Mouse (Mus musculus) neural tube, embryonic 15.5 days (tissue): ENCODE results near the gene Mphosph6. TPM values are rescaled to one million over a fixed set of nuclear protein-coding genes. Genes with fewer than 3 reads are reported as not detected.

Source experiments
- ATAC-seq: fragments of 200-750 bp; cut with Nextera tagmentation; 2 replicates; pipeline ENCODE4 v1.8.0; 2017; ENCODE audit warnings: mild to moderate bottlenecking, moderate TSS enrichment, moderate library complexity; ENCODE audit not compliant: low FRiP score
- H3K27ac ChIP-seq: fragments of 300-500 bp; sonication (generic); replicated peaks from 2 replicates; pipeline ENCODE4 v1.5.1; 2015; ENCODE audit warnings: mild to moderate bottlenecking, inconsistent platforms
- H3K27me3 ChIP-seq: fragments of 300-500 bp; sonication (generic); replicated peaks from 2 replicates; pipeline ENCODE4 v1.6.1; 2015; ENCODE audit warnings: inconsistent platforms
- H3K36me3 ChIP-seq: fragments of 300-500 bp; sonication (generic); 2 replicates; pipeline ENCODE4 v1.6.1; 2015; ENCODE audit warnings: inconsistent platforms
- H3K4me1 ChIP-seq: fragments of 300-500 bp; sonication (generic); 2 replicates; pipeline ENCODE4 v1.6.1; 2015; ENCODE audit warnings: inconsistent platforms
- H3K4me2 ChIP-seq: fragments of 300-500 bp; sonication (generic); 2 replicates; pipeline ENCODE4 v1.6.1; 2015; ENCODE audit warnings: inconsistent platforms, mild to moderate bottlenecking, moderate library complexity
- H3K4me3 ChIP-seq: fragments of 300-500 bp; sonication (generic); replicated peaks from 2 replicates; pipeline ENCODE4 v1.5.1; 2015; ENCODE audit warnings: mild to moderate bottlenecking, inconsistent platforms
- H3K9ac ChIP-seq: fragments of 300-500 bp; sonication (generic); replicated peaks from 2 replicates; pipeline ENCODE4 v1.6.1; 2015; ENCODE audit warnings: mild to moderate bottlenecking, inconsistent platforms
- H3K9me3 ChIP-seq: fragments of 300-500 bp; sonication (generic); replicated peaks from 2 replicates; pipeline ENCODE4 v1.6.1; 2016; ENCODE audit warnings: inconsistent platforms
- WGBS: fragments of 180-500 bp; shearing (Covaris S2); methylation state at CpG from one replicate; pipeline ENCODE4 v1.1.7; 2015; ENCODE audit warnings: mixed read lengths; 5-methylcytosine and 5-hydroxymethylcytosine counted together
- polyA plus RNA-seq: library from polyadenylated mRNA; unstranded; fragments of >200 nt; fragmentation: Nextera tagmentation; extraction: Ambion mirVana; gene quantifications from 2 replicates; pipeline ENCODE4 v1.2.1, GENCODE M21; 2015

The Mphosph6 gene
- polyA plus RNA-seq, 1 experiment from 2014 or later: 32.9 TPM

DNA sequence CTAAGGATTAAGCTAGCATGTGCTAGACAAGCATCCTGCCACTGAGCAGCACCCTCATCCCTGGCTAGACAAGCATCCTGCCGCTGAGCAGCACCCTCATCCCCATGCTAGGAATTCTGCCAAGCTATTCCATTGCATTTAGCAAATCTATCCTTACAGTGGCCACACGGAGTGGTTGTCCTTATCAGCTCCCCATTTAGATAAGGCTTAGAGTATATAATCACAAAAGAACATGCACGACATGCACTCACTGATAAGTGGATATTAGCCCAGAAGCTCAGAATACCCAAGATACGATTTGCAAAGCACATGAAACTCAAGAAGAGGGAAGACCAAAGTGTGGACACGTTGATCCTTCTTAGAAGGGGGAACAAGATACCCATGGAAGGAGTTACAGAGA lies 35.8 kb downstream of the Mphosph6 start:
- H3K9me3 ChIP-seq: no peaks in the 10 kb centered on the region
- H3K27ac ChIP-seq: no peak overlapping the region
- H3K4me3 ChIP-seq: no peak overlapping the region
- H3K4me1 ChIP-seq: no peaks in the 10 kb centered on the region
- no peaks in the 10 kb centered on the region for H3K36me3 ChIP-seq
- no peak overlapping the region for H3K4me2 ChIP-seq
- WGBS: 85% methylated on average over 5 of the region's 5 CpGs
- H3K27me3 ChIP-seq: no peaks in the 10 kb centered on the region
- no peak for ATAC-seq
- no peak overlapping the region for H3K9ac ChIP-seq

DNA sequence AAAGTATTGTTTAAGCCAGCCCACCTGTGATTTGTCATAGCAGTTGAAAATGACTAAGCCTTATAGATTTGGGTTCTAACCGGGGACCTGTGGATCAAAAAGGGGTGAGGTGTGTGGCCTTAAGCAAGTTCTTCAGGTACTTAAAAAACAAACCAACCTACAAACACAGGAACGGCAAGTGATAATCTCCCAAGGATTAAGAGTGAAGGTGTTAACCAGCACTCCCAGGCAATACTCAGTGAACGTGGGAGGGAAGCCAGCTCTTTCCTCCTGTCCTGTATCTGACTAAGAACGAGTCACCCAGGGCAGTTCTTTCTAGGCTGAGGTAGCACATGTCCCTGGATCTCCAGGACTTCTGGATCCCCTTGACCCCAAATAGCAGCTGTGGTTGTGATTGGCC lies 37.1 kb downstream of the Mphosph6 start:
- no peak overlapping the region for H3K9ac ChIP-seq
- H3K4me2 ChIP-seq: no peak overlapping the region
- no peak for ATAC-seq
- H3K27ac ChIP-seq: no peak overlapping the region
- H3K9me3 ChIP-seq: no peaks in the 10 kb centered on the region
- no peaks in the 10 kb centered on the region for H3K4me1 ChIP-seq
- H3K4me3 ChIP-seq: no peak overlapping the region
- H3K36me3 ChIP-seq: no peaks in the 10 kb centered on the region
- H3K27me3 ChIP-seq: no peaks in the 10 kb centered on the region
- WGBS: 86% methylated on average over 4 of the region's 4 CpGs

- Histone ChIP-seq H3K9me3 (no peaks in the 10 kb centered on the region), H3K4me1 (no peaks in the 10 kb centered on the region), H3K27me3 (no peaks in the 10 kb centered on the region), H3K9ac (no peak overlapping the region), H3K4me3 (no peak overlapping the region), H3K4me2 (no peak overlapping the region), H3K27ac (no peak overlapping the region), H3K36me3 (no peaks in the 10 kb centered on the region)
- 92% methylated on average over 6 of the region's 6 CpGs for WGBS
- ATAC-seq: no peak
Measured at GRCm38 (mm10) chr8:117762776-117763175, 39.0 kb downstream of the Mphosph6 start.

DNA sequence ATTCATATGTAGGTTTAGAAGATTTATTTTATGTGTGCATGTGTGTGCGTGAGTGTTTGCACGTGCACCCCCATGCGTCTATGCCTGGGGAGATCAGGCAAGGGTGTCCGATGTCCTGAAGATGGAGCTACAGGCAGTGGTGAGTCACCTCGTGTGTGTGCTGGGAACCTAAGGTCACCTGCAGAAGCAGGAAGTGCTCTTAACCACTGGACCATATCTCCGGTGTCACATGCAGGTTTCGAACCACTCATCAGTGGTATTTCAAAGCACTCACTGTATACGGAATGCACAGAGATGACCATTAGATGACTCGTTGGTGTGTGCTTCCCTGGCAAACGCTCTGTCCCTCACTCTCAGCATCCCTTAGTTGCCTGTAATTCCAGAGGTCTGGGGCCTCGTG lies 43.8 kb downstream of the Mphosph6 start:
- Histone ChIP-seq H3K4me3 (no peak overlapping the region), H3K4me1 (no peaks in the 10 kb centered on the region), H3K27ac (no peak overlapping the region), H3K4me2 (no peak overlapping the region), H3K27me3 (no peaks in the 10 kb centered on the region), H3K36me3 (no peaks in the 10 kb centered on the region), H3K9me3 (no peaks in the 10 kb centered on the region), H3K9ac (no peak overlapping the region)
- WGBS: 80% methylated on average over 11 of the region's 11 CpGs
- no peak for ATAC-seq

DNA sequence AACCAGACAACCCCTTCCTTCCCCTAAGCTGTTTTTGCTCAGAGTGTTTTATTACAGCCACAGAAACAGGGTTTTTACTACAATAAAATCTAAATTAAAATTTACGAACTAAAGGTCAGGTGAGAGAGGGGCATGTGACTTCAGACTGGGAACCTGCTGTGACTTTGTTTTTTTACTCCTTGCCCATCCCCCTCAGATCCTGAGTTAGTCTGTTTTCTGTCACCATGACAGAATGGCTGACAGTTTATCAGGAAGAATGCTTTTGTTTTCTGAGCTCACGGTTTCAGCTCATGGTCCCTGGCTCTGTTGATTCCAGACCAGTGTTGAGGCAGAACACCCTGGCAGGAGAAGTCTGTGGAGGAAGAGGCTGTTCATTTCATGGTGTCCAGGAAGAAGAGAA lies 52.3 kb downstream of the Mphosph6 start:
- Histone ChIP-seq H3K4me3 (no peak overlapping the region), H3K4me1 (no peaks in the 10 kb centered on the region), H3K36me3 (no peaks in the 10 kb centered on the region), H3K9me3 (no peaks in the 10 kb centered on the region), H3K9ac (no peak overlapping the region), H3K27ac (no peak overlapping the region), H3K4me2 (no peak overlapping the region), H3K27me3 (no peaks in the 10 kb centered on the region)
- WGBS: 49% methylated on average over 2 of the region's 2 CpGs
- no peak for ATAC-seq

GRCm38 (mm10) chr8:117747886-117748730 lies 53.6 kb downstream of the Mphosph6 start:
- Histone ChIP-seq H3K36me3 (no peaks in the 10 kb centered on the region), H3K9ac (no peak overlapping the region), H3K4me3 (no peak overlapping the region), H3K9me3 (no peaks in the 10 kb centered on the region), H3K4me1 (no peaks in the 10 kb centered on the region), H3K27me3 (no peaks in the 10 kb centered on the region), H3K4me2 (no peak overlapping the region), H3K27ac (no peak overlapping the region)
- no peak for ATAC-seq
- whole genome bisulfite sequencing: 76% methylated on average over 8 of the region's 9 CpGs

- no peak overlapping the region for H3K27ac ChIP-seq
- H3K36me3 ChIP-seq: no peaks in the 10 kb centered on the region
- 59% methylated on average over 2 of the region's 2 CpGs for WGBS
- H3K9me3 ChIP-seq: no peaks in the 10 kb centered on the region
- no peak for ATAC-seq
- H3K4me3 ChIP-seq: no peak overlapping the region
- no peak overlapping the region for H3K9ac ChIP-seq
- no peaks in the 10 kb centered on the region for H3K4me1 ChIP-seq
- H3K27me3 ChIP-seq: no peaks in the 10 kb centered on the region
- H3K4me2 ChIP-seq: no peak overlapping the region
Measured at GRCm38 (mm10) chr8:117747428-117747827, 54.3 kb downstream of the Mphosph6 start.

- ATAC-seq: no peak
- no peak overlapping the region for H3K9ac ChIP-seq
- no peaks in the 10 kb centered on the region for H3K4me1 ChIP-seq
- H3K27me3 ChIP-seq: no peaks in the 10 kb centered on the region
- no peaks in the 10 kb centered on the region for H3K9me3 ChIP-seq
- no peaks in the 10 kb centered on the region for H3K36me3 ChIP-seq
- 91% methylated on average over 5 of the region's 5 CpGs for WGBS
- no peak overlapping the region for H3K27ac ChIP-seq
- H3K4me3 ChIP-seq: no peak overlapping the region
- no peak overlapping the region for H3K4me2 ChIP-seq
Measured at GRCm38 (mm10) chr8:117746651-117747050, 55.1 kb downstream of the Mphosph6 start.

- no peaks in the 10 kb centered on the region for H3K27me3 ChIP-seq
- no peak for ATAC-seq
- WGBS: 67% methylated on average over 15 of the region's 15 CpGs
Measured at GRCm38 (mm10) chr8:117742431-117743012, 59.2 kb downstream of the Mphosph6 start.

More at GRCm38 (mm10) chr8:117742431-117743012, 59.2 kb downstream of the Mphosph6 start:
- no peaks in the 10 kb centered on the region for H3K9me3 ChIP-seq
- no peak overlapping the region for H3K4me3 ChIP-seq
- no peak overlapping the region for H3K4me2 ChIP-seq
- H3K4me1 ChIP-seq: no peaks in the 10 kb centered on the region
- H3K36me3 ChIP-seq: no peaks in the 10 kb centered on the region
- H3K27ac ChIP-seq: no peak overlapping the region
- no peak overlapping the region for H3K9ac ChIP-seq

Other genes with a start within 250 kb of the Mphosph6 start
- gene Sdr42e1, start 128.3 kb downstream of the Mphosph6 start, polyA plus RNA-seq: 2.1 and 3.0 TPM in 2 replicates
- 0.35 and 2.8 TPM in 2 replicates for gene Hsd17b2, start 100.0 kb downstream of the Mphosph6 start, polyA plus RNA-seq